In genomic region chr17:48301792-48302191, GRCm38 (mm10) we compare ENCODE assay signal across 27 mouse cellular contexts. TPM values are rescaled to one million over a fixed set of nuclear protein-coding genes. Genes with fewer than 3 reads are reported as not detected.
DNase-seq lines count a peak whose midpoint lies in the region; ATAC-seq lines count a peak whose summit lies in the region.
"Had no signal": no experiment of that assay in that cellular context is flagged by ENCODE, and none has a peak within 500 bp of the region (broad histone marks: within the 10 kb centered on the region; RNA-seq: fewer than 3 reads in every experiment).

No protein-coding gene starts in this region.

- H3K4me2 ChIP-seq in liver, embryonic 13.5 days: peak overlapping the region; percentile 88
- H3K4me2 ChIP-seq: heart, embryonic 15.5 days; hindbrain, embryonic 15.5 days; intestine, embryonic 15.5 days; lung, embryonic 15.5 days; midbrain, embryonic 13.5 days had no signal

- H3K4me1 ChIP-seq in megakaryocyte, embryonic 14.5 days: peaks cover 74% of the 10 kb centered on the region
- H3K4me1 ChIP-seq in liver, embryonic 13.5 days (replicated peaks): peaks cover 67% of the 10 kb centered on the region
- H3K4me1 ChIP-seq: heart, embryonic 15.5 days; hindbrain, embryonic 15.5 days; lung, embryonic 15.5 days; midbrain, embryonic 13.5 days had no signal

- WGBS in liver, embryonic 13.5 days (ENCODE audit: insufficient replicate concordance): 59% methylated on average over 5 of the region's 5 CpGs

- peak overlapping the region; percentile 94 for H3K27ac ChIP-seq in liver, embryonic 13.5 days
- H3K27ac ChIP-seq: heart, embryonic 15.5 days; hindbrain, embryonic 15.5 days; intestine, embryonic 15.5 days; left cerebral cortex, adult 2 months; lung, embryonic 15.5 days; midbrain, embryonic 13.5 days had no signal

- H3K4me3 ChIP-seq in megakaryocyte, embryonic 14.5 days (replicated peaks): peak overlapping the region; percentile 97
- peak overlapping the region; percentile 69 for H3K4me3 ChIP-seq in liver, embryonic 13.5 days (replicated peaks)
- H3K4me3 ChIP-seq: heart, embryonic 15.5 days; hindbrain, embryonic 15.5 days; intestine, embryonic 15.5 days; left cerebral cortex, adult 2 months; lung, embryonic 15.5 days; midbrain, embryonic 13.5 days had no signal

- peaks cover 49% of the 10 kb centered on the region for H3K36me3 ChIP-seq in megakaryocyte, embryonic 14.5 days (replicated peaks; ENCODE audit: low read length)
- peaks cover 30% of the 10 kb centered on the region for H3K36me3 ChIP-seq in liver, embryonic 13.5 days
- H3K36me3 ChIP-seq: heart, embryonic 15.5 days; hindbrain, embryonic 15.5 days; intestine, embryonic 15.5 days; lung, embryonic 15.5 days; midbrain, embryonic 13.5 days had no signal

- H3K9ac ChIP-seq in liver, embryonic 13.5 days: peak overlapping the region; percentile 80; the same call in 1 of the 2 replicates
- H3K9ac ChIP-seq: heart, embryonic 15.5 days; hindbrain, embryonic 15.5 days; intestine, embryonic 15.5 days; lung, embryonic 15.5 days; midbrain, embryonic 13.5 days had no signal

- no peaks in the 10 kb centered on the region for H3K9me3 ChIP-seq in megakaryocyte, embryonic 14.5 days
- no peaks in the 10 kb centered on the region for H3K9me3 ChIP-seq in liver, embryonic 13.5 days (replicated peaks)
- H3K9me3 ChIP-seq: heart, embryonic 15.5 days; hindbrain, embryonic 15.5 days; intestine, embryonic 15.5 days; lung, embryonic 15.5 days; midbrain, embryonic 13.5 days had no signal

- H3K27me3 ChIP-seq in megakaryocyte, embryonic 14.5 days (replicated peaks): no peaks in the 10 kb centered on the region
- H3K27me3 ChIP-seq in liver, embryonic 13.5 days: no peaks in the 10 kb centered on the region
- H3K27me3 ChIP-seq: heart, embryonic 15.5 days; hindbrain, embryonic 15.5 days; intestine, embryonic 15.5 days; lung, embryonic 15.5 days; midbrain, embryonic 13.5 days had no signal

- no peak for ATAC-seq in CD4-positive, CD25-positive, alpha-beta regulatory T cell, adult 4 months
- no peak for ATAC-seq in megakaryocyte, adult 5-6 weeks (ENCODE audit: poor library complexity, severe bottlenecking)
- no peak for ATAC-seq in liver, embryonic 13.5 days (ENCODE audit: low read depth)
- ATAC-seq in megakaryocyte progenitor cell, adult 5-6 weeks (replicated peaks; ENCODE audit: poor library complexity): peak; percentile 24; the same call in 1 of the 2 replicates
- ATAC-seq: intestine, embryonic 15.5 days; midbrain, embryonic 13.5 days had no signal

- DNase-seq in CD4-positive, CD25-positive, alpha-beta regulatory T cell, adult 2 months (ENCODE audit: low read depth, low spot score): peak; percentile 30
- DNase-seq in liver, embryonic 13.5 days: no peak
- no peak for DNase-seq in spleen, adult 18-20 months
- no peak for DNase-seq in embryo, embryonic 11 days
- DNase-seq: adrenal gland, postnatal 25 days; cerebellum, adult 9-10 months; kidney, adult 8-10 months; kidney, postnatal 10 days; lung, postnatal 4 days had no signal

RNA-seq across cellular contexts. Expression of gene Treml2, which starts 2.5 kb away (rescaled TPM):
- 10 to 100 TPM; 13.2 to 16.8 TPM for polyA plus RNA-seq in CD4-positive, CD25-positive, alpha-beta regulatory T cell, adult 4 months (2017; shearing (Covaris generic))
- polyA plus RNA-seq in megakaryocyte, embryonic 14.5 days (2012; ENCODE audit: insufficient read depth, low replicate concordance): 38.9 and 51.5 TPM in 2 replicates
- total RNA-seq in megakaryocyte, adult 5-6 weeks (2015): 48.1 and 51.7 TPM in 2 replicates
- total RNA-seq in megakaryocyte, adult 5-6 weeks (2017): 45.3 and 52.1 TPM in 2 replicates
- polyA plus RNA-seq in liver, embryonic 13.5 days (2015; fragmentation: Nextera tagmentation; extraction: Ambion mirVana): 4.4 and 5.5 TPM in 2 replicates
- total RNA-seq in megakaryocyte progenitor cell, adult 5-6 weeks (2015): 42.9 and 54.0 TPM in 2 replicates
- 43.9 and 50.8 TPM in 2 replicates for total RNA-seq in megakaryocyte progenitor cell, adult 5-6 weeks (2017)

RNA-seq across cellular contexts. Expression of gene B430306N03Rik, which starts 14.1 kb away (rescaled TPM):
- 1 to 10 TPM; 1.8 to 2.5 TPM for polyA plus RNA-seq in CD4-positive, CD25-positive, alpha-beta regulatory T cell, adult 4 months (2017; shearing (Covaris generic))
- polyA plus RNA-seq in megakaryocyte, embryonic 14.5 days (2012; ENCODE audit: insufficient read depth, low replicate concordance): 0.94 TPM in 1 of 2 replicates, not detected in the other
- 68.9 and 78.4 TPM in 2 replicates for total RNA-seq in megakaryocyte, adult 5-6 weeks (2015)
- total RNA-seq in megakaryocyte, adult 5-6 weeks (2017): 34.0 and 39.6 TPM in 2 replicates
- 1.2 and 1.8 TPM in 2 replicates for polyA plus RNA-seq in liver, embryonic 13.5 days (2015; fragmentation: Nextera tagmentation; extraction: Ambion mirVana)
- total RNA-seq in megakaryocyte progenitor cell, adult 5-6 weeks (2015): 8.3 and 11.9 TPM in 2 replicates
- 2.7 and 4.6 TPM in 2 replicates for total RNA-seq in megakaryocyte progenitor cell, adult 5-6 weeks (2017)
- total RNA-seq: layer of hippocampus, postnatal 10 days had no signal
- polyA plus RNA-seq: forebrain, embryonic 11.5 days; midbrain, embryonic 13.5 days had no signal

RNA-seq across cellular contexts. Expression of gene Treml4, which starts 37.7 kb away (rescaled TPM):
- polyA plus RNA-seq in CD4-positive, CD25-positive, alpha-beta regulatory T cell, adult 4 months (2017; shearing (Covaris generic)): 1 to 10 TPM in 1 of 2 experiments, under 1 TPM in 1; 0.87 to 1.8 TPM
- 3.6 TPM in 1 of 2 replicates, not detected in the other for polyA plus RNA-seq in megakaryocyte, embryonic 14.5 days (2012; ENCODE audit: insufficient read depth, low replicate concordance)
- total RNA-seq in megakaryocyte, adult 5-6 weeks (2015): 5.5 and 6.3 TPM in 2 replicates
- 15.4 and 20.2 TPM in 2 replicates for total RNA-seq in megakaryocyte, adult 5-6 weeks (2017)
- polyA plus RNA-seq in liver, embryonic 13.5 days (2015; fragmentation: Nextera tagmentation; extraction: Ambion mirVana): 3.5 and 3.6 TPM in 2 replicates
- 0.10 and 0.76 TPM in 2 replicates for total RNA-seq in megakaryocyte progenitor cell, adult 5-6 weeks (2015)
- 2.2 and 2.9 TPM in 2 replicates for total RNA-seq in megakaryocyte progenitor cell, adult 5-6 weeks (2017)
- total RNA-seq: gastrocnemius, adult 18-20 months; hematopoietic stem cell, adult 5-6 weeks; layer of hippocampus, postnatal 10 days; left cerebral cortex, postnatal 36 days had no signal
- polyA plus RNA-seq: forebrain, embryonic 11.5 days had no signal

RNA-seq across cellular contexts. Expression of gene Trem2, which starts 44.4 kb away (rescaled TPM):
- not detected for polyA plus RNA-seq in CD4-positive, CD25-positive, alpha-beta regulatory T cell, adult 4 months (2017; shearing (Covaris generic))
- 45.6 and 176 TPM in 2 replicates for polyA plus RNA-seq in megakaryocyte, embryonic 14.5 days (2012; ENCODE audit: insufficient read depth, low replicate concordance)
- total RNA-seq in megakaryocyte, adult 5-6 weeks (2015): 50.6 and 58.3 TPM in 2 replicates
- 85.8 and 90.5 TPM in 2 replicates for total RNA-seq in megakaryocyte, adult 5-6 weeks (2017)
- polyA plus RNA-seq in liver, embryonic 13.5 days (2015; fragmentation: Nextera tagmentation; extraction: Ambion mirVana): 3.1 and 3.2 TPM in 2 replicates
- total RNA-seq in megakaryocyte progenitor cell, adult 5-6 weeks (2015): 3.4 and 5.7 TPM in 2 replicates
- 4.2 and 13.6 TPM in 2 replicates for total RNA-seq in megakaryocyte progenitor cell, adult 5-6 weeks (2017)
- total RNA-seq: hematopoietic stem cell, adult 5-6 weeks had no signal
- polyA plus RNA-seq: small intestine, adult 2 months had no signal

RNA-seq across cellular contexts. Expression of gene Trem3, which starts 54.2 kb away (rescaled TPM):
- polyA plus RNA-seq in CD4-positive, CD25-positive, alpha-beta regulatory T cell, adult 4 months (2017; shearing (Covaris generic)): not detected
- 0.12 TPM in 1 of 2 replicates, not detected in the other for polyA plus RNA-seq in megakaryocyte, embryonic 14.5 days (2012; ENCODE audit: insufficient read depth, low replicate concordance)
- total RNA-seq in megakaryocyte, adult 5-6 weeks (2015): 77.8 and 87.0 TPM in 2 replicates
- 72.1 and 98.8 TPM in 2 replicates for total RNA-seq in megakaryocyte, adult 5-6 weeks (2017)
- 2.1 and 2.2 TPM in 2 replicates for polyA plus RNA-seq in liver, embryonic 13.5 days (2015; fragmentation: Nextera tagmentation; extraction: Ambion mirVana)
- total RNA-seq in megakaryocyte progenitor cell, adult 5-6 weeks (2015): 124 and 147 TPM in 2 replicates
- 113 and 150 TPM in 2 replicates for total RNA-seq in megakaryocyte progenitor cell, adult 5-6 weeks (2017)
- total RNA-seq: adrenal gland, postnatal 25 days; ES-E14; gastrocnemius, adult 18-20 months; layer of hippocampus, postnatal 10 days had no signal
- polyA plus RNA-seq: forebrain, embryonic 11.5 days; hindbrain, embryonic 15.5 days; limb, embryonic 14.5 days; midbrain, embryonic 13.5 days had no signal
